Mouse (Mus musculus): ENCODE measurements around the gene Arfgef2.

DNA sequence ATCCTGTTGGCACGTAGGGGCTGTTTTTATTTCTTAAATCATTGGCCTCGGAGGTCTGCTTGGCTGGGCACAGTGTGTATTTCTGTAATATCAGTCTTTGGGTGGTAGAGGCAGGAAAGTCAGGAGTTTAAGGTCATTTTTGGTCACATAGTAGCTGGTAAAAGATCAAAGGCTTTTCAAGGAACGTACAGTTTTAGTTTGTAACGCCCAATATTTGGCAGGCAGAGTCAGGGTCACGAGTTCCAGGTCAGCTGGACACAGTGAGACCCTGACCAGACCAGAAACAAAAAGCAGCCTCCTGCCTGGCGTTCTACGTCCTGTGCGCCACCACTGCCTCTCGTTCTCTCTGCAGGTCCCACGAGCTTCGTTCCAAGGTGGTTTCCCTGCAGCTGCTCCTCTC lies 45.3 kb downstream of the Arfgef2 start:
- TF ChIP-seq CTCF (conservative IDR thresholded peaks at IDR 0.05; ENCODE audit: low read length): no peak
- no peak for TF ChIP-seq POU5F1 (IDR thresholded peaks at IDR 0.05; ENCODE audit: borderline replicate concordance, low read length)

Measured in E14TG2a.4 (cell line).